Mouse (Mus musculus): ENCODE data around the gene Lrig2.

The Lrig2 gene

DNA sequence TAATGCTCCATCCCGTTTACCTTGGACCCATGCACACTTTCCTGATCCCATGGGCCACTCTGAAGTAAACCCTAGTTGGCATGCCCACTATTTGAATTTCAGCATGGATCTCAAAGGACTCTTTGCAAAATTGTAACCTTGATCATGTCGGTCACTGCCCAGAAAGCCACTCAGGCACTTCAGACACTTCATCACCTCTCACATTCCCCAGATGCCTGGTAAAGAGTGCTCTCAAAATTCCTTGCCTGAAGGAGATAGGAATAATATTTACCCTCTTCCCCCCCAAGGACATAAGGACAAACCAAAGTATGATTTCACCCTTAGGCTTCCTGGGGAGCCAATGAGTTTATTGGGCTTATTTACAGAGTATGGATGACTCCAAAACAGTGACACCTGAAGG, 139.3 kb downstream of the Lrig2 start:
- DNase-seq (ENCODE audit: low read depth, low spot score), result no peak

DNA sequence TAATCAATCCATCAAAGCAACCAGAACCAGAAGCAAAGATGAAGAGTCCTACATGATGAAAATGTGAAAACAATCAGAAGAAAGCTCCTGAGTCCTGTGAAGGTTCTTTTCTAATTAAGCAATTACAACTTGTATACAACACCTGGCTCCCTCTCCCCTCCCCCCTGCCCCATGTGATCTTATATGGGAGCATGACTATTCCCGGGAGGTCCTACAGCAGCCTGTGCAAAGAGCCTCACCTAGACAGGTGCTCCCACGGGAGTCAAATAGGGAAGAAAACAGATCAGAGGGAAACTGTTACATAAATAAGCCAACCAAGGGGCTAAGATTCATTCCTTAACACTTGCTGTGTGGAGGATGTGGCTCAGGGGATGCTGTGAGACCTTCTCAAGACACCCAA, 143.8 kb downstream of the Lrig2 start:
- DNase-seq (ENCODE audit: low read depth, low spot score), result no peak

DNA sequence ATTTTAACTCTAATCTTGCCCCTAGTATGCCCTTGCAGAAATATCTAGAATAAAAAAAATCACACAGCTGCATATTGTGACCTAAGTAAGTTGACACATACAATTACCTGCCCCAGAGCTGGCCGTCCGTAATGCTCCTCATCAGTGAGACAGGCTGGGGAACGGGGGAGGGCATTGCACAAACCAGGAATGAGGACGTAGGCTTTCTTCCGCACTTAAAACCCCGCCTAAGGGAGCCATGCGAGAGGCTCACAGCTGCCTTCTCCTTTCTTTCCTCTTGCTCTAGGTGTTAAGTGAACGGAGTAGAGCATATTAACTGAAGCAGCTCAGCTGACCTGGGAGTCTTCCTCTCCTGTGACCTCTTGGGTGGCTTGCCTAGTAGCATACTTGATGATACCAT, 149.9 kb downstream of the Lrig2 start:
- no peak for DNase-seq (ENCODE audit: low read depth, low spot score)

GRCm38 (mm10) chr3:104360325-104360724, 151.4 kb downstream of the Lrig2 start:
- DNase-seq (ENCODE audit: low read depth, low spot score), result no peak

DNA sequence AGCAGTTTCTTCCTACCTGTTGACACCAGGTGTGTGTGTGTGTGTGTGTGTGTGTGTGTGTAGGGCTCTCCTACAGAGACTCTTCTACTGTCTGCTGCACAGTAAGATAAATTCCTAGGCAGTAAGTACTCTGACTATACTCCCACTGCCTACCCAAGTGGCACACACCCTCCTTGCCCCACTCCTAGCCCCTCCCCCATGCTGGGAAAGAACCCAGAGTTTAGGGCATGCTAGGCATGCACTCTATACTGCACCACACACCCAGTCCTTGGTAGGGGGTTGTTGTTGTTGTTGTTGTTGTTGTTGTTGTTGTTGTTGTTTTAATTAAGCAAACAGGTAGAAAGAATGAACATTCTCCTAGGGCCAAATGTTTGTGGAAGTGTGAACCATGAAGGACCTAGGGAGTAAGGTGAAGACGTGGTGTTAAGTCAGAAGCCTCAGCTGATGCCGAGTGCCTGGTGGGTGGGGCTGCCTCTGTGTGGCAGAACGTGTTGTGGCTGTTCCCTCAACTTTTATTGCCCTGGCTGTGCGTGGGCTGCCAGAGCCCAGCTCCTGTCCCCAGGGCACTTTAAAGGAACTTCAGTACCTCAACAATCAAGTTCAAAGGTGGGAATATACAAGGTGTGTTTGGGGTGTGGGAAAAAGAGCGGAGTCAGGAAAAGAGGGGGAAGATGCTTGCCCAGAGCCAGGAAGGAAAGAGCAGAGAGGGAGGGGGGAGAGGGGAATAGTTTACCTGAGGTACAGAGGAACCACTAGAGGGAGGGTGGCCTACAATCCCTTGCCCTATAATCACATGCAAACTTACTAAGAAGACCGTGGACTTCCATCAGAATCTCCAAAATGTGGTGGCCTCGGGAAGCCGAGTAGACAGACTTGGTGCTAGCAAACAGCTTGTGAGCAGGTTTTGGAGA, 152.2 kb downstream of the Lrig2 start:
- no peak for DNase-seq (ENCODE audit: low read depth, low spot score)

GRCm38 (mm10) chr3:104358747-104359146, 153.0 kb downstream of the Lrig2 start:
- DNase-seq (ENCODE audit: low read depth, low spot score), result peak; percentile 8

DNA sequence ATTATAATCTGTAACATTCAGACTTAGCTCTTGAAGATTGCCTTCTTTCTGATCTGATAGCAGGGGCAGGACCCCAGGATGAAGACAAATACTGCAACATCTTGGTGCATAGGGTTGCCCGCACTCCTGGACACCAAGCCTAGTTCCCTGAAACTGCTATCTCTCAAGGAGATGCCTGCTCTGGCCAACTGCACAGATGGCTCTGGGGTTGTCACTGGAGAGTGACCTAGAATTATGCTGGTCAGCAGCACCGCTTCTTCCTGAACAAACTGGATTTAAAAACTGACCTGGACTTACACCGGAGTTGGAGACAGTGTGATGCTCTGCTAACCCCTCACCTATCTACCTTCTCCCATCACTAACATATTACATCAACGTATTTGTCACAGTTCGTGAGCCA, 155.6 kb downstream of the Lrig2 start:
- no peak for DNase-seq (ENCODE audit: low read depth, low spot score)

DNA sequence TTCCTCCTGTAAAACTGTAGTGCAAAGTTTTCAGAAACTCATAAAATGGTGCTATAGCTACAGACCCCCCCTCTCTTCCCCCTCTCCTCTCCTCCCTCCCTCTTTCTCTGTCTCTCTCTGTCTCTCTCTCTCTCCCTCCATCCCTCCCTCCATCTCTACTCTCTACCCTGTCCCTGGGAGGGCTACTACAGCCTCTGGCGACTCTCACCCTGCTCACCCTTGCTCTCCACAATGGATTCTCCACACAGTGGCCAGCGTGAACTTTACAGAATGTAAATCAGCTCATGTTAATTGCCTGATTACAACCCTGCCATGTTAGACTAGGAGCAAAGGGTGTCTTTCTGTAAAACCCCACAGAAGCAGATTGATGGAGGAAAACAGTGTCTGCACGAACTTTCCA, 157.8 kb downstream of the Lrig2 start:
- DNase-seq (ENCODE audit: low read depth, low spot score), result no peak

GRCm38 (mm10) chr3:104352358-104353060, 159.2 kb downstream of the Lrig2 start:
- DNase-seq (ENCODE audit: low read depth, low spot score), result peak; percentile 9

DNA sequence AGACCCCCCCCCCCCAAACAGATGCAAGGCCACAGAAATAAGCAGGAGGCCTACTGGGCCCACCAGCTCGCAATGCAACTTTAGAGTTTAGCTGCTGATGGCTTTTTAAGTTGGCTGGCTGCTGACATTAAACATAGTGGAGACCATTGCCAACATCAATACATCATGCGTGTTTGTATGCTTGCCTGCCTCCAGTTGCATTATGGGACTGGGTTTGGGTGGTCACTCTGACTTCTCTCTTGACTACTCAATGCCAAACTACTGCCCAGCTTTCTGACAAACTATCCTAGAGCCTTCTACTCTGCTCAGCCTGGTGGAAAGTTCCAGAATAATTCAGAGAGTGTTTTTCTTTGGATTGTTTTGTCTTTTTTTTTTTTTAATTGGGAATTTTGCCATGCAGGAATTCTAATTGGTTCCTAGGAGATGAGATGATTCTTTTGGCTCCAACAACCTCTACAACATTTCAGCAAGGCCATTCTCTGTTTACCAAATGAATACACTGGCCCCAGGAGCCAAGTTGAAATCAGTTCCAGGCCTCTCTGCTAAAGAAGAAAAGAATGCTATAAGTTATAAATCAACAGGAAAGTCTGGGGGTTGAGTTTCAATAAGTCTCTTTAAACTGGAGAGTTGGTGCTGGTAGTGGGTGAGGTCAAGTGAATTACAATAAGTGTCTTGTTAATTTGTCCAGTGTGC, 161.3 kb downstream of the Lrig2 start:
- no peak for DNase-seq (ENCODE audit: low read depth, low spot score)

- DNase-seq (ENCODE audit: low read depth, low spot score), result no peak
Measured at GRCm38 (mm10) chr3:104349847-104350228, 161.9 kb downstream of the Lrig2 start.

- no peak for DNase-seq (ENCODE audit: low read depth, low spot score)
Measured at GRCm38 (mm10) chr3:104349203-104349846, 162.4 kb downstream of the Lrig2 start.
